Mouse (Mus musculus): ENCODE data around the gene Idi2.
"Not testable (repeated sequence)": the region's sequence is repeated elsewhere in the genome, so short reads cannot be mapped to it uniquely, and the experiment has no call there.

DNA sequence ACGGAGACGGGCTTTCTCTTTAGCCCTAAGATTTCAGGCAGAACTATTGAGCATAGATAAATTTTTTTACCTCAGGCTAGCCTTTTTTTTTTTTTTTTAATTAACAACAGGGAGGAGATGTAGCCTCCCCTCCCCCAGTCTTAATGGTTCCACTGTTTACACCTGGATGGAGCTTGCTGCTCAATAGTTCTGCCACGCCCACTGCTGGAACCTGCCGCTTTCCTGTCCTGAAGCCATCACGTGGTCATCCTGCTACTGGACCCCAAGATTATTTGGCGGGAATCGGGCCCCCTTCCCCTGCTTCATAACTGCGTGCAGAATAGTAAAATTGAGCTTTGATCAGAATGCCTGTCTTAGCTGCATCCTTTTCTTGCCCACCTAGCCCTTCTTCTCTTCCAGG, 38.8 kb upstream of the Idi2 start:
- not testable (repeated sequence) for TF ChIP-seq ZNF384 (IDR thresholded peaks at IDR 0.05; ENCODE audit: low read depth, low read length); EP300 (IDR thresholded peaks at IDR 0.05; ENCODE audit: low read depth in 1 of 2, low read length in 2 of 2); CTCF (IDR thresholded peaks at IDR 0.05 in 2 of 3, conservative IDR thresholded peaks at IDR 0.05 in 1 of 3; ENCODE audit: control insufficient read depth in 1 of 3, insufficient read depth in 1 of 3, low read depth in 2 of 3, low read length in 3 of 3, poor library complexity in 1 of 3, severe bottlenecking in 1 of 3)
